Mouse (Mus musculus) ES-Bruce4 (cell line): ENCODE data around the gene Tenm4. TPM values are rescaled to one million over a fixed set of nuclear protein-coding genes. Genes with fewer than 3 reads are reported as not detected.

ENCODE experiments used
- H3K27ac ChIP-seq: 2 replicates; pipeline ENCODE4 v1.5.1; 2012; ENCODE audit warnings: low read length, inconsistent platforms; ENCODE audit not compliant: insufficient read depth
- H3K27me3 ChIP-seq: 2 replicates; pipeline ENCODE4 v1.6.1; 2012; ENCODE audit warnings: mild to moderate bottlenecking, low read length, inconsistent platforms; ENCODE audit not compliant: control insufficient read depth, poor library complexity, insufficient read depth, severe bottlenecking
- H3K36me3 ChIP-seq: 2 replicates; pipeline ENCODE4 v1.6.1; 2012; ENCODE audit warnings: inconsistent platforms, mild to moderate bottlenecking, low read length, moderate library complexity; ENCODE audit not compliant: control insufficient read depth, poor library complexity, insufficient read depth, severe bottlenecking
- H3K4me1 ChIP-seq: one replicate; pipeline ENCODE4 v1.8.1; 2011; ENCODE audit warnings: low read length; ENCODE audit not compliant: control insufficient read depth, insufficient read depth
- H3K4me3 ChIP-seq: 2 replicates; pipeline ENCODE4 v1.5.1; 2011; ENCODE audit warnings: low read depth, mild to moderate bottlenecking, low read length
- H3K9ac ChIP-seq: 2 replicates; pipeline ENCODE4 v1.6.1; 2012; ENCODE audit warnings: low read depth, mild to moderate bottlenecking, inconsistent platforms; ENCODE audit not compliant: poor library complexity, severe bottlenecking
- H3K9me3 ChIP-seq: replicated peaks from 2 replicates; pipeline ENCODE4 v1.6.1; 2012; ENCODE audit warnings: mild to moderate bottlenecking, low read length, inconsistent platforms; ENCODE audit not compliant: control insufficient read depth, poor library complexity, insufficient read depth, severe bottlenecking
- CTCF ChIP-seq: IDR thresholded peaks from one replicate; pipeline ENCODE4 v1.8.1; 2011; ENCODE audit warnings: low read depth, low read length
- EP300 ChIP-seq: IDR thresholded peaks from 2 replicates; pipeline ENCODE4 v1.6.1; 2011; ENCODE audit warnings: low read depth, low read length; ENCODE audit not compliant: insufficient read depth
- POLR2A ChIP-seq: IDR thresholded peaks from one replicate; pipeline ENCODE4 v1.8.1; 2011; ENCODE audit warnings: low read length; ENCODE audit not compliant: insufficient read depth
- polyA plus RNA-seq: library from polyadenylated mRNA; stranded (reverse); fragments of >200 nt; gene quantifications from 2 replicates; pipeline ENCODE4 v1.2.4, GENCODE M21; 2011; ENCODE audit warnings: low read depth; ENCODE audit not compliant: missing spikeins, insufficient read depth, insufficient read length

The Tenm4 gene
- polyA plus RNA-seq, 1 experiment: 4.8 TPM

DNA sequence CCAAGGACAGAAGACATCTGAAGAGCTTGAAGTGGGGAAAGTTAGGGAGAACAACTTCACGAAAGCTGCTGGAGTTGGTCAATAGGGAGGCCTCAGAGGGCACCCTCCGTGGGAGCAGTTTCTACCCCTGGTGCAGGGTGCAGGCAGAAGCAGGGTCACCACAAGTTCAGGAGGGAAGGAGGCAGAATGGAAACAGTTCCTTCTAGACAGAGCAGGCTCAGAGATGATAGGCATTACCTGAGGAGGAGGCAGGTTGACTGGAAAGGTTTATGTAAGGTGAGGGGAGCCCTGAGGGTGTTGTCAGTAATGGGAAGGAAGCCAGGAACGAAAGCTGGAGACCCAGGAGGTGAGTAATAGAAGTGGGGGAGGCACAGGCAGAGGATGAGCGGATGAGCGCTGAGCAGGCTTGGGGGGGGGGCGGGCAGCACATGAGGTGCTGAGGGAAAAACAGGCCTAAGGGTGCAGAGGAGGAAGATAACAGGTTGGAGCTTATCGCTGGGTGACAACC is 577.5 kb downstream of the Tenm4 start:
- H3K4me3 ChIP-seq: no peak overlapping the region
- H3K4me1 ChIP-seq: no peaks in the 10 kb centered on the region
- no peaks in the 10 kb centered on the region for H3K9me3 ChIP-seq
- no peaks in the 10 kb centered on the region for H3K36me3 ChIP-seq
- TF ChIP-seq CTCF (no peak), POLR2A (no peak), EP300 (no peak)
- H3K9ac ChIP-seq: no peak overlapping the region
- no peaks in the 10 kb centered on the region for H3K27me3 ChIP-seq
- no peak overlapping the region for H3K27ac ChIP-seq

DNA sequence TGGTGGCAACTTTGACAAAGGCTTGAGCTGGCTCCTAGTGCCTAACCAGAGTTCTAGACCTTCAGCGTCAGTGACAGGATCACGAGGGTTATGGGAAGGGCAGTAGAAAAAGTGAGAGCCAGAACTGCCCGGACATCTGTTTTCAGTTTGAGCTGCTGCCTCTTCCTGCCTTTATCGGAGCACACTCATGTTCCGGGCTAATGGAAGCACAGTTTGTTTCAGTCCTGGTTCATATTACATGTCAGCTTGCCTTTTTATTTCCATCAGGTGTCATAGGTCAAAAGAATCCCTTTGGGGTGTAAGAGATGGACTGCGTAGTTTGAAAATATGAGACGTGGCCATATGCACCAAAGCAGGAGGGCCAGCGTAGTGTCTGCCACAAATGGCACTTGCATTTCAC is 578.7 kb downstream of the Tenm4 start:
- TF ChIP-seq EP300: no peak
- TF ChIP-seq CTCF: no peak
- TF ChIP-seq POLR2A: no peak
- Histone ChIP-seq H3K27me3 (no peaks in the 10 kb centered on the region), H3K9ac (no peak overlapping the region), H3K27ac (no peak overlapping the region), H3K4me3 (no peak overlapping the region), H3K36me3 (no peaks in the 10 kb centered on the region), H3K9me3 (no peaks in the 10 kb centered on the region), H3K4me1 (no peaks in the 10 kb centered on the region)

DNA sequence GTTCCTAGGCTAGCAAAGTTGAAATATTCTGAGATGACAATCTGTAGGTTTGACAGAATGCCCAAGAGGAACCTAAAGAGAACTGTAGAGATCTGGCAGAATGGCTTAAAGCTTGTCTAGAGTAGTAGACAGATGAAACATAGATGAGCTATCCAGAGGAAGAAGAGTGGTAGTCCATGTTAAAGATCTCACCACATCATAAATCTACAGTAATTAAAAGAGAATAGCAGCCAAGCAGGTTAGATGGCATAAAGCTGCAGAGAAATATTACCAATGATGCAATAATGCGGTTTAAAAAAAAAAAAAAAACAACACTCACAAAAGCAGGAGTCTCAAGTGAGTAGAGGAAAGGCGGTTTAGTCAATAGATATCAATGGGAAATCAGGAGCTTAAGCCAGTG is 580.2 kb downstream of the Tenm4 start:
- Histone ChIP-seq H3K36me3 (no peaks in the 10 kb centered on the region), H3K9ac (no peak overlapping the region), H3K9me3 (no peaks in the 10 kb centered on the region), H3K4me1 (no peaks in the 10 kb centered on the region), H3K4me3 (no peak overlapping the region), H3K27ac (no peak overlapping the region), H3K27me3 (no peaks in the 10 kb centered on the region)
- no peak for TF ChIP-seq CTCF
- TF ChIP-seq EP300: no peak
- TF ChIP-seq POLR2A: no peak

DNA sequence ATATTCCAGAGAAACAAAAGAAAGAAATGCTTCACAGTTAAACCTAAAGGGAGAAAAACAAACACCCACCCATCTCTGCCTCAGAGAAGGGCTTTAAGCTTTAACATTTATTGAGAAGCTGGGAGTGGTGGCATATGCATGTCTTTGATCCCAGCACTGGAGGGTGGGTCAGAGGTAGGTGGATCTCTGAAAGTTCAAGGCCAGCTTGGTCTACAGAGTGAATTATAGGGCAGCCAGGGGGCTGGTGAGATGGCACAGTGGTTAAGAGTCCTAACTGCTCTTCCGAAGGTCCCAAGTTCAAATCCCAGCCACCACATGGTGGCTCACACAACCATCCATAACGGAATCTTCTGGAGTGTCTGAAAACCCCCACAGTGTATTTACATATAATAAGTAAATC is 581.7 kb downstream of the Tenm4 start:
- Histone ChIP-seq H3K27ac (no peak overlapping the region), H3K27me3 (no peaks in the 10 kb centered on the region), H3K36me3 (no peaks in the 10 kb centered on the region), H3K4me1 (no peaks in the 10 kb centered on the region), H3K9me3 (no peaks in the 10 kb centered on the region), H3K9ac (no peak overlapping the region), H3K4me3 (no peak overlapping the region)
- no peak for TF ChIP-seq CTCF
- TF ChIP-seq EP300: no peak
- no peak for TF ChIP-seq POLR2A

DNA sequence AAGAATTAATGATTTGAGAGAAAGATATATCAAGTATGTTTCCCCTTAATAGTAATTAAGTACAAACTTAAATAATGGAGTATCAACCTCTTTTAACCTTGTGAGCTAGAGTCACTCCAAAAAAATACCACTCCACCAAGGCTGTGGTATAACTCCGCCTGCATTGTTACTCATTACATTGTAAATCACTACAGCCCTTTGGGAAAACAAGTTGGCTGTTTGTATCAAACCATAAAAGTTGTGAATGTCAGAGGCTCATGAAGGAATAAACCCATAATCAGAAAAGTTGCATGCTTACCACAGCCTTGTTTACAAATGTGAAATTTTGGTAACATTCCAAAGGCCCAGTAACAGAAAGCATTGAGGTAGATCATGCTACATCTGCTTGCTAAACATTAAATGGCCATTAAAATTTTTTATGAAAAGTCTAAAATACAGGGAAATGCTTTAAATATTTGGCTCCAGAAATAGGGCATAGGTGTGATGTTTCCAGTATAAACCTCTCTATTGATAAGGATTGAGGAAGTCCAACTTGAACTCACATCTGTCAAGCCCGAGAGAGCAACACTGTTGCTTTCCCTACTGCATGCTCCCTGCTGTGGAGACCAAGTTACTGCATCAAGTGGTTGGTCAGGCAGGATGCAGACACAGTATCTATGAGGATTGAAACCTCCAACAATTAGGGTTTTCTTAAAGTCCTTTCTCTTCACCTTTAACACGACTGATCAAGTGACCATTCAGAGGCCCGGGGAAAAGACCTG is 582.5 kb downstream of the Tenm4 start:
- no peak overlapping the region for H3K27ac ChIP-seq
- H3K9me3 ChIP-seq: no peaks in the 10 kb centered on the region
- no peaks in the 10 kb centered on the region for H3K36me3 ChIP-seq
- no peak for TF ChIP-seq CTCF
- no peak for TF ChIP-seq EP300
- TF ChIP-seq POLR2A: no peak
- no peaks in the 10 kb centered on the region for H3K4me1 ChIP-seq
- no peak overlapping the region for H3K9ac ChIP-seq
- no peaks in the 10 kb centered on the region for H3K27me3 ChIP-seq
- no peak overlapping the region for H3K4me3 ChIP-seq

DNA sequence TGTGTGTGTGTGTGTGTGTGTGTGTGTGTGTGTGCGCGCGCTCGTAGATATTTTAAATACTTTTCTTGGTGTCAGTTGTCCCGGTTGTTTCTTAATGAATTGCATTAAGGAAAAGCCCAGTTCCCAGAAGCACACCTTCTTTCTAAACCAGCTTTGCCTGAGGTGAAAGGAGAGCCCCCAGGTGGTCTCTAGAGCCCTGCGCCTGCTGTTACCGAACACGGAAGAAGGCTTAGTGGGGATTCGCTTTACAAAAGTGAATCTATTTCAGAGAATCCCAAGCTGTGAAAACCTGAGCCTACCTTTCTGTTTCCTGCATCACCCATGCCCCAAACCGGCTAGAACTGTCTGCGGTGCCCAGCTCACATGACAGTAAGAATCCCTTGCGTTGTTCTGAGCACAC is 583.1 kb downstream of the Tenm4 start:
- no peak for TF ChIP-seq POLR2A
- no peak for TF ChIP-seq CTCF
- TF ChIP-seq EP300: no peak
- Histone ChIP-seq H3K9ac (no peak overlapping the region), H3K36me3 (no peaks in the 10 kb centered on the region), H3K27ac (no peak overlapping the region), H3K27me3 (no peaks in the 10 kb centered on the region), H3K9me3 (no peaks in the 10 kb centered on the region), H3K4me3 (no peak overlapping the region), H3K4me1 (no peaks in the 10 kb centered on the region)
